Mouse (Mus musculus): ENCODE measurements around the gene Gm20605.

DNA sequence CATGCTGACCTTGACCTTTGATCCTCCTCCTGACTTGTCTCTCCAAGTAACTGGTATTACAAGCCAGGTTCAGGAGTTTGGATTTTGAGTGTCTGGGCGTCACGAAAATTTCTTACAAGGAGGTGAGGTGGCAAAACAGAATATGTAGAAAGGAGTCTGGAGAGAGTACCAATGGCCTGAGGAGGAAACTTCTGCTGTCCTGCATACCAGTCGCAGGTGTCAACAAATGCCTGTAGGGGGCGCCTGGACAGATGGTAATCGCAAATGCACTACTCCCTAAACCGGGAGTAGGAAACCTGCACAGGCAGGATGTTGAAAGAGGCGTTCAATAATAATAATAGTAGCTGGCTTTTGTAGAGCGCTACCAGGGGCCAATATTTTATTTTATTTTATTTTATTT lies 44.0 kb upstream of the Gm20605 start:
- TF ChIP-seq CTCF (IDR thresholded peaks at IDR 0.05; ENCODE audit: low read depth, low read length) = peak; percentile 39; the same call in 1 of the 2 replicates
- no peak for TF ChIP-seq TAL1 (conservative IDR thresholded peaks at IDR 0.05; ENCODE audit: low read depth, low read length)
- no peak for TF ChIP-seq POLR2AphosphoS5 (IDR thresholded peaks at IDR 0.05; ENCODE audit: insufficient replicate concordance, low read depth, low read length)
- no peak for TF ChIP-seq GATA1 (IDR thresholded peaks at IDR 0.05; ENCODE audit: borderline replicate concordance, low read length)

All from G1E (cell line).